Mouse (Mus musculus): ENCODE data around the gene Ccdc185.

Ccdc185 gene

DNA sequence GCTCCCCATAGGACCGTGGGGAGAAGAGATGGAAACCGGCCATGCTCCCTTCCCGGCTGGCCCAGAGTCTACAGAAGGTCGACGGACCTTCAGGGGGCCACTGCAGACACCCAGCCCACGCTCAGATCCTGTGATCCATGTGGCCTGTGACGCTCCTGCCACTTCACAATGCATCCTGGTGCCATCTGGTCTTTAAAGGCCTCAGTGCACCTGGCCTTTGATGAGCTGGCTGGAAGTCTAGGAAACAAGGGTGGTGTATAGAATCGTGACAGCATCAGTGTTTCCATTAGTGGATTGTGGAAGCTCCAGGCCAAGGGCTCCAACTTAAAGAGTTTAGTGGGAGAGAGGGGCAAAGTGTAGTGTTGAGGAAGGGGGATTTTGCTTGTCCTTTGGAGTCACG lies at the start of gene Ccdc185:
Ccdc185 (minus strand) TSS at position 101 of the 400 bp plus-strand sequence.
- no peak for DNase-seq

DNA sequence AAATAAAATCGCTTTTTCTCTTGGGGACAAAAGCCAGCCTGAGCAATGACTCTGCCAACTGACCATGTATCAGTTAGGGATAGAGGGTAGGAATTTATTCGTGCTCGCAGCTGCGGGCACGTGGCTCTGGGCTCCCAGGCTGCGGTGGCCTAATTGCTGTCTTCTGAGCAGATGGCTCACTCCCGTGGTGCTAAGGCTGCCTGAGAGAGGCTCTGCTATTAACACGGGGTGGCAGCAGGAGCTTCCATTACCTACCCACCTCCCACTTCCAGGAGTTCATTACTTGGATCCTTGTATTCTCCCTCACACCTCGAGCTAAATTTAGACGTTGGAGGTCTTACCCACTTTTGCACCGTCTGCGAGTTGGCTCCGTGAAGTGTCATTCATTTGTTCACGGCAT lies 48.1 kb upstream of the Ccdc185 start:
- DNase-seq: peak; percentile 37

DNA sequence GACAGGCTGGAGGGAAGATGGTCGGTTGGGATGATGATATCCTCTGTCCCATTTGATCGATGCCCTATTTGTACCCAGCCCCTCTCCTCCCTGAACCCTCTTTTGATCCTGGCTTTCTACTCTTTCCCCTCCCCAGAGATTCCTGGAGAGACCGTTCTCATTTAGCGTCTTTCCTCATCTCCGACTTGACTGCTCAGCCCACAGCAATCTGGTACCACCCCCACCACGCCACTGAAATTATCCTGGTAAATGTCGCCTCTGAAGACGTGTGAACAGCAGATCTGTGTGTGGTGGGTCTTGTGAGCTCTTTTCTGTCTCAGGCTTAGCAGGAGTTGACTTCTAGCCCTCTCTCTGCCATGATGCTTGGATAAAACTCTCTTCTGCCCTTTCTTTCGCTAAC lies 45.6 kb upstream of the Ccdc185 start:
- DNase-seq: peak; percentile 34

DNA sequence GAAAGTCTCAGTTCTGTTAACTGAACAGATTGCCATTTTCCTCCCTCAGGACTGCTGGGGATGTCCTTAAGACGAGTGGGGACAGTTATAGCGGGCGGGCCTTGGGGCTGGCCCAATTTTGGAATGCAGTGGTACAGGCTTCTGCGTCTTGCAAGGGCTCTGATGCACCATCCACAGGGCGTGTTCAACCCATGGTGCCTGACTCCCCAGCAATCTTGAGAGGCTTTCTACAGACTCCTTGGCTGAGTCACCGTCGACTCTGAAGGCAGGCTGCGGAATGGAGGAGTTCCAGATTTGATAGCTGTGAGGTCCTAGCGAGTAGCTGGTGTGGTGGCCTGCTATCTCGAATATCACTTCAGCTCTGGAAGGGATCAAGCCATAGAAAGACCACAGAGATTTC lies 45.2 kb upstream of the Ccdc185 start:
- peak; percentile 42 for DNase-seq

DNA sequence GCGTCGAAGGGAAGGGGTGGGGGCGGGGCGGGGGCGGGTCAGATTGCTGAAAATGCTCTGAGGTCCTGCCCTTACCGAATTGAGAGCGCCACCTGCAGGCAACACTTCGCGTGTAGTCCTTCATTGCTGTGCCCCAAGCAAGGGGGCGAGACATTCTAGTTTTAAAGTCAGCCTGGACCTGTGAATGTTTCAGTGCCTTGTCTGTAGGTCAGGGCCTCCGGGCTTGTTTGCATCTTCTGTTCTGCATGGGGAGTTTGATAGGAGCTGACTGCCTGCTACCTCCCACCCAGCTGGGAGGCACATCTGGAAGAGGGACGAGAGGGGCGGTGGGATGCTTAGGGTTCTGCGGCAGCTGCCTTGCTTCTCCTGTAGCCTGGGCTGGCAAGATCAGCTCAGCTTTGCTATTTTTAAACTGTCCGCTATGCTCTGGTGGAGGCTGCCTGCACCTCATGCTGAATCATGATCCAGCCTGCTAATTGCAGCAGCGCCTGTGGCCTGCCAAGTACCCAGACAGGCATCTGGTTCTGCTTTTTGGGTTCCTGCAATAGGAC lies 43.6 kb upstream of the Ccdc185 start:
- DNase-seq: peak; percentile 78

DNA sequence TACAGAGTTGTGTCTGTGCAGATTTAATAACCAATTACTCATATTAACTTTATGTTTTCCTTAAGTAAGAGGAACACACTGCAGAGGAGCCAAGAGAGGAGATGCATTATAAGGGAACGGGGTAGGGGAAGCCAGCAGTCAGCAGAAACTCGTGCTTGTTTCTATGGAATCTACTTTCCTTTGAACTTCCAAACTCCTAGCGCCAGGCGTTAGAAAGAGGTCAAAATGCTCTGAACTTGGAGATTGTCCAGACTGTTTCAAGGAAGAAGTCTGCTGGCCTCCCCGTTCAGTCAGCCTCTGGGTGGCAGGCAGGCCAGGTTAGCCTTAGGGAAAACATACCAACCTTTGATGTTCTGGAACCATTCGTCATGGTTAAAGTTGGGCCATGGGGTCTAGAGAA lies 39.9 kb upstream of the Ccdc185 start:
- no peak for DNase-seq

DNA sequence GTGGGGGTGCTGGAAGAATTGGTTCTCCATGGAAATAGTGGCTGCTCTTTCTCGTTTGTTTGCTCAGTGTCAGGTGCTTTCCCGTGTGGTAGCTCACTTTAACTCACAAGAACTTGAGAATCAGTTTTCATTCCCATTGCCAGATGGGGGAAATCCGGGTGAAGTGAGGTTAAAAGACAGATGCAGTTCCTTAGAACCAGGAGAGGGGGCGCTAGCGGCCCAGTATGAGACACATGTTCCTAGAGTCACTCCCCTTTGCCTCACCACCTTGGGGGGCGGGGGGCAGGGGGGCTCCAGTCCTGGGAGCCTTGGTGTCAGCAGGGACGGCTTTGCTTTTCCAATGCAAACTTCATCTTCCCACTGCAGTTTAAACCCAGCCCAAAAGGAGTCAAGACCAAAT lies 38.0 kb upstream of the Ccdc185 start:
- DNase-seq: no peak

DNA sequence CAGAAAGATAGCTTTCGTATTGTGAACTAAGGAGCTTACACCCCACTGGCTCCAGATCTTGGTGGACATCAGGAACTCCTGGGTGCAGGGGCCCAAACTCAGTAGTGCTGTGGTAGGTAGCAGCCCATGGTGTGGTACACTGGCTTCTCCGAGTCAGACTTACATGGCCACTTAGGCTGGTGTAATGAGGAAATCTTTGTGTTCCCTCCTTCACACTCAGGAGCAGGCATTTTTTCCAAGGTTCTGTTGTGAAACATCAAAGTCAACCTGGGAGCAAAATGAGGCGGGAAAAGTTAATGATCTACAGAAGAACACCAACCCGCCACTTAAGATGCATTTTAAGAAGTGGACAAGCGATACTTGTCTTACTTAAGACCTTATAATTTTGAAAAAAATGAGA lies 36.5 kb upstream of the Ccdc185 start:
- DNase-seq: no peak

DNA sequence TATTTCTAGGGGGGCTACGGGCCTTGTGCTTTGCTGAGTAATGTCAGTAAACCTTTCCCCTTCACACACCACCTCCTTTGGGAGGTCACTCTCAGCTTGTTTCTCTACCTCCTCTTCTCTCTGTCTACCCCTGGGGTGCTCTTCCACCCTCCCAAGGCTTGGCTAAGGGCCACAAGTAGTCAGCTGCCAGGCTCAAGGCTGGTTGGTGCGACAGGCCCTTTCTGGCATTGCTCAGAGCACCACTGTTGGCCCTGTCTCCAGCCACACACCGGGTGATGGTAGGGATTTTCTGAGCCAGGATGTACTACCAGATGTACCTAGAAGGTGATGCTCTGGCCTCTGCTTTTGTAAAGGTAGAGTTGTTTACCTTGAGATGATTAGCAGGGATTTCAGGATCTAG lies 35.8 kb upstream of the Ccdc185 start:
- DNase-seq: no peak

DNA sequence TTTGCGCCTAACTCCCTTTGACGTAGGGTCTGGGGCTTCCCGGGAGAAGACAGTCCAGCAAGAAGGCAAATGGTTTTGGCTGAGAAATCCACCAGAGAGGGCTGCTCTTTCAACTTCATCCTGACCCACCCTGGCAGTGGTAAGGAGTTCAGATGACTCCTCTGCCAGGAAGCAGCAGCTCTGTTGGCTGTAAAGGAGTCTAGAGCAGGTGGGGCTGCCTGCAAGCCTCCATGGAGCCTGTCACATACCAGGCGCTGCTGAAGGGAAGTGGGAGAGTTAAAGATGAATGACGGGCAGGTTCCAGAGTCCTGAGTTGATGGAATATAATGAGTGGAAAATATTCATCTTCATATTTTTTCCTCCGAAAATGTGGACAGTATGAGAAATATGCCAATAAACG lies 34.8 kb upstream of the Ccdc185 start:
- DNase-seq: no peak

DNA sequence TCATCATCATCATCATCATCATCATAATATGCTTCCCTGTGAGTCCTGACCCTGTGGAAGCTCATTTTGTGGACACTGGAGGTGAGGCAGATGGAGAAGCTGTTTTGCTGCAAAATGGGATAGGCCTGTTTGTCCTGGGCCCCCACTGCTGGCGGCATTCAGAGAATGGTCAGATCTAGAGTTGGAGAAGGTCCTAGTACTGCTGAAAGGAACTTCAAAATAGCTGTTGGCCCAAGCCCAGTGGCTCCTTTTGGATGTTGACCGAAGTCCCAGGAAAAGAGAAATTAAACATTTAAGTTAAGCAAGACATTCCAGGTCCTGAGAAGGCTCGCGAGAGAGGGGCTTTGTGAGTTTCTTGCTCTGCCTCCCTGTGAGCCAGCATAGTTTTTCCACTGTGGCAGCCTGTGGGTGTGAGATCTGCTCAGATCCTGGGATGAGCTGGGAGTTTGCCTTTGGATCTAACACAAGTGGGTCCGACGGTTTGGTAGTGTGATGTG lies 30.1 kb upstream of the Ccdc185 start:
- DNase-seq: no peak

DNA sequence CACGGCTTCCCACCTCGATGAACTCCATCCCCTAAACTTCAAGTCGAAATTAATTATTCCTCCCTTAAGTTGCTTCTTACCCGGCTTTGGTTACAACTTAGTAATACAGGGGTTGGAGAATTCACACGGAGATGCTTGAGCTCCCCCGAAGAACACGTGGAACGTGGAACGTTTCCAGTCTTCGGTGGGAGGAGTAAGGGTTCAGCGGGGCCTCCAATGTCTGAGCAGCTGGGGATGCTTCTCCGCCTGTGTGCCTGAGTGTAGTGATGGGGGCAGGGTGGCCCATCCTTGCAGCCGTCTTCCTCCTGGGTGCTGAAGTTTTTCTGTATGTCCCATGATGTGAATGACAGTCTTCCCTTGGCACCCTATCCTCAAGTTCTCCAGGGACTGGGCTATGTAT lies 29.2 kb upstream of the Ccdc185 start:
- no peak for DNase-seq

DNA sequence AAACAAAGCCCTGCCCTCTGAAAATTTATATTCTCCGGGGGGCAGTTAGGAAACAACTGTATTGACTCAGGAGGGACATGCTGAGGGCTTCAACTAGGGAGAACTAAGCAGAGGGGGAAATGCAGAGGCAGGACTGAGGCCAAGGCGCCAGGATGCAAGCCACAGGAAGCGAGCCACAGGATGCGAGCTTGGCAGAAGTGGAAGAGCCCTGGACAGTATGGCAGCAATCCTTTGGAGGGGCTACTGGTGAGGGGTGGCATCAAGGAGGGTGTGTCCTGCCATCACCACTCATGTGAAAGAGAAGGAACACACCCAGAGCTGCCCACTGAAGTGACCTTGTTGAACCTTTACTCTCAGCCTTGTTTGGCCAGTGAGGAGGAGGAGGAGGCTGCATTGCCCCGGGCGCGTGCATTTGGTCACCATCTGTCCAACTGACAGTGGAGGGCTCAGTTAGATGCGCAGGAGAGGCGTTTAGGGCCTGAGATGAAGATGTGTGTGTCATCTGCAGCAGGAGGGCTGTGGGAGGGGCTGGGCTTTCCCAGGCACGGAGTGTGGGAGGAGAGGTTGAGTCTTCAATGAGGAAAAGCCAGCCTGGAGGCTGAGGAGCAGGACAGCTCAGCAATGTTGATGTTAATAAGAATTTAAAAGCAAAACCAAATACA lies 27.9 kb upstream of the Ccdc185 start:
- DNase-seq: no peak

DNA sequence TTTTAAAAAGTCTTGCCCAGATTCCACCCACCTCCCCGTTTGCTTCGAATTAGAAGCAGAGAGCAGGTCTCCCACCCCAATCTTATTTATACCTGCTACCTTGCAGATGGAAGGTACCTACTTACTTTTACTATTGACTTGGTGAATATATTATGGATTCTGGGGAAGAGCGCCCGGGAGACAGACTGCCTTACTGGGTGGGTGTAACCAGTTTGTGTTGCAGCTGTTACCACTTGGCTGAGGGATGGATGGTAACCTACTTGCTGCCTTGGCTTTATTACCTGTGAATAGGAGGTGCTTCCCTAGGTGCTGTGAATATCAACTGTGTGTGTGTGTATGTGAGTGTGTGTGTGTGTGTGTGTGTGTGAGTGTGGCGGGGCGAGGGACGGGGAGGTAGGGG lies 26.6 kb upstream of the Ccdc185 start:
- no peak for DNase-seq

DNA sequence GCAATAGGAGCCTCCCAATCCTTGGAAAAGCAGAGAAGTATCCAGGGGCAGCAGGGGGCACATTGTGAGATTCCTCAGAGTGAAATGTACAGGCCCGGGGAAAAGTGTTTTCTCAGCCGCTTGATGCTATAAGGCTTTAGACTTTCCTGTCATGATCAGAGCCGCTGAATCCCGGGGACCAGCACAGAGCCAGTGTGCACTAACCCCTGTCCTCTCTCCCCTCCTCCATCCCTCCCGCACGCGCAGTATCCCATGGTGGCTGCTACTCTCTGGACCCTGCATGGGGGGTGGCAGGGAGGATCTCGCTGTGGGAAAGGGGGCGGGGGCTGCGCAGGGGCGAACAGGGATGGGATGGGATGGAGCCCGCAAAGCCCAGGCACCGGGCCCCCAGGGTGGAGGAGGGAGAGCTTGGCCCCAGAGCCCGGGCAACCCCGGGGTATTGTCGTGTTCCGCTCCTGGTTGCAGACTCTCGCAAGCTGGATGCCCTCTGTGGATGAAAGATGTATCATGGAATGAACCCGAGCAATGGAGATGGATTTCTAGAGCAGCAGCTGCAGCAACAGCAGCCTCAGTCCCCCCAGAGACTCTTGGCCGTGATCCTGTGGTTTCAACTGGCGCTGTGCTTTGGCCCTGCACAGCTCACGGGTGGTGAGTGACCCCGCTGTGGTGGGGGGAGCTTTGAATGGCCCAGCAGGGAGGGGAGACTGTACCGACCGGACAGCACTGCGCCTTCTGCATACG lies 15.7 kb upstream of the Ccdc185 start:
- peak; percentile 37 for DNase-seq

DNA sequence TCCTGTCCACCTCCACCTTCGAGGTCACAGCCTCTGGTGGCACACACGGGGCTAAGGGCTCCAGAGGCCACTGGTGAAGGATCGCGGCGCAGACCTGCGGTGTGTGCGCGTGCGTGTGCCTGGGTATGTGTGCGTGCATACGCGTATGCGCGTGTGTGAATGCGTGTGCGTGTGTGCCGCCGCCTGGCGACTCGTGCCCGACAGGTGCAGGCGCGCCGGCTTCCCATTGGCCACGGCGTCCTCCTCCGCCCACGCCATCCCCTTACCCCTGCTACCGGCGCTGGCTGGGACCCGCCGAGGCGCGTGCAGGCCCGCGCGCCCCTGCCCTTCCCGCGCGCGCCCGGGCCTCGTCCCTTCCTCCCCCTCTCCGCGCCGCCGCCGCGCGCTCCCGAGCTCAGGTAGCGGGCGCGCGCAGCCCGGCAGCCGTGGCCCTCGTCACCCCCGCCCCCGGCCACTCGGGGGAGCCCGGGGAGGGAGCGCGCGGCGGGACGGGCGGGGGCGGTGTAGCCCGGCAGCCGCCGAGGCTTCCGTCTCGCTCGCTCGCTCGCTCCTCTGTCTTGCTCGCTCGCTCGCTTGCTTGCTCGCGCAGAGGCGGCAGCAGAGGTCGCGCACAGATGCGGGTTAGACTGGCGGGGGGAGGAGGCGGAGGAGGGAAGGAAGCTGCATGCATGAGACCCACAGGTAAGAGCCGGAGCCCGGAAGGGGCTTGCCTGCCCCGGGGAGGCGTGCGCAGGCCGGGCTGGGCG lies 14.9 kb upstream of the Ccdc185 start, which contains the start of gene Susd4:
Susd4 (plus strand) TSS at position 145 of the 746 bp plus-strand sequence.
- peak; percentile 93 for DNase-seq

DNA sequence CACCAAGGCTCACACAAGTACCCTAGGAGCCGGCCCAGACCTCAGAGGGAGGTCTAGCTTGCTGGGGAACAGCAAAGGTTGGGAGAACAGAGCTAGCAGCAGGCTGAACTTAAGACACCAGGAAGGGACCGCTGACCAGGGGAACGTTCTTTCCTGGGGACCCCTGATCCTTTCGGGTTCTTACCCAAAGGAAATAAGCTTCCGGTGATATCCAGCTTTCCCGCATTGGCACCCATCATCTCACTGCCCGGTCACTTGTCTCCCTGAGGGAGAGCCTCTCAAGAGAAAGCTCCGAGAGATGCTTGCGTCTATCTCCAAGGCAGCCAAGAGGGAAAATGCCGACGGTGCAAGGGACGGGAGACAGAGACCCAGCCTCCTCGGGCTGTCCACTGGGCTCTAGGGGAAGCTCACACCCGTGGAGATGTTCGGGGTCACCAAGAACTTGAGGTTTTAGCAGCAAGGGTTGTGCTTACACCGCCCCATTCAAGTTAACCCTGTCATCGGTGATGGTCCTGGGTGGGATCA lies 14.3 kb upstream of the Ccdc185 start:
- DNase-seq: peak; percentile 22

DNA sequence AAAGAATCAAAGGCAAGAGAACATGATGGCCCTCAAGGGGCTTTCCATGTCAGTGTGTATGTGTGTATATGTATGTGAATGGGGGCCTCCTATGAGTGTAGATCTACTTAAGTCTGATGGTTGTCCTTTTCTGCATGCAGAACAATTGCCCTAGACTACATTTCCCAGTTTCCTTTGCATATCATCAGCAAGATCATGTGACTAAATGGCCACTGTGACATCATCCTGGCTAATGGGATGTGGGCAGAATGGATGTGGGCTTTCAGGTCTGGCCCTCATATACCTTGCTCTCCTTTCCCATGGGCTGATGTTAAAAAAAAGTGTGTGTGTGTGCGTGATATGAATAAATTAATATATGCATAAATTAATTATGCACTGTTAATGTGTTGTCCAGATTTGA lies 9.8 kb upstream of the Ccdc185 start:
- DNase-seq: no peak

DNA sequence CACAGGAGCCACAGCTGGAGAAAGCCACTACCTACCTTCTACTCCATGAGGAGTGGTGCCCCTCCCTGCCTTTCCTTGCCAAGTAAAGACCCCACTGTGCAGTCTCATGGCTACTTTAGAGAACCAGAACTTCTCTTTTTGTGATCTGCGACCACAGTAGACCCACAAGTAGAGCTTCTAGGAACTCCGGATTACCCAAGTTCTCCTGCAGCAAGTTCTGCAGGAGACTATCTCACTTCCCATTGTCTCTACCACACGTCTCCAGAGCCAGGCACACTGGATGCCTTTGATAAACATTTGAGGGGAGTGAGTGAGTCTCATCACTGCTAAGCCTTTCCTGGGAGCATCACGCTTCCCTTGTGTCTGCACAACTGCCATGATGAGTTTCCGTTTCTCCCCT lies 5.9 kb upstream of the Ccdc185 start:
- DNase-seq: no peak

DNA sequence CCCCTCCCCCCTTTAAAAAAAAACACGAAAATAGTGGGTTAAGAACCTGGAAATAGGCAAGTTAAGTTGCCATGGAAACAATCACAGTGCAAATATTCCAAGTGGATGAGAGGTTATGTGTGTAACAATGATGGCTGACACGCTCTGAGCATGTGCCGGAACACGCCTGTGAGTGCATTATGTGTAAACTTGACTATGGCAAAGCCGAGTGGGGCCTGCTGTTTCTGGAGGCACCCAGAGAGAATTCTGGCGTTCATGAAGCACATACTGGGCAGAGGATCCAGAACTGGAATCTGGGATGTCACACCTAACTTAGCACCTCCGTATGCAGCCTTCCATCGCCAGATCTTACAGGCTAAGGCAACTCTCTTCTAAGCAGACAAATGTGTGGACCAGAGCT lies 4.7 kb upstream of the Ccdc185 start:
- no peak for DNase-seq

DNA sequence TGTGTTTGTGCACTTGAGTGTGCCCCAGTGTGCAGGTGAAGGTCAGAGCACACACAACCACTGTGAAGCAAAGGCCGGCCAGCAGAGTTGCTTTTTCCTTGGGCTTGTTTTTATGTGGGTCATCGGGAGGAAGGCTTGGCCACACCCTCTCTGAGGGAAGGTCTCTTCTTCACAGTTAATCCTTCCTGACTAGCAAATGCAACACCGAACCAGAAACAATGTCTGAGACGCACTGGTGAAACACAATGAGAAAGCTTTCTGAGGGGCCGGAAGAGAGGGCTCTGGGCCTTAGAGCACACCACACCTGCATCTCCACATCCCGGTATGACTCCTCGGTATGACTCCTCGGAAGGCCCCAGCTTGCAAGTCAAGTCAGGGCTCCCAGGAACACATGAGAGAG lies 2.3 kb upstream of the Ccdc185 start:
- no peak for DNase-seq

DNA sequence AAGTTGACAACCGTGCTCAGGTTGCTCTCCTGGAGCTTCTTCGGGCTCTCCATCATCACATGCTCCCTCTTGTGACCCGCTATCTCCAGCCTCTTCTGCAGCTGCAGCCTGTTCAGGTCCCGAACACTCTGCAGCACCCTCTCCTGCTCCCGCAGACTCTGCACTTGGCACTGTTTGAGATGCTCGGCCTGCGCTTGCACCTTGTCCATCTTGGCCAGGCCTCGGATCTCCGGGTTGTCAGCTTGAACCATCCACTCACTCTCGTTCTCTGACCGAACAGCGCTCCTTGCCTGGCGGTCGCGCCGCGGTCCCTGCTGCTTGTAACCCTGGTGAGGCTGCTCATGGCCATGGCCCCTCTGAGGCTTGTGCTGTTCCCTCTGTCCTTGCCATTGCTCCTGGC lies 1.1 kb downstream of the Ccdc185 start:
- DNase-seq: no peak

DNA sequence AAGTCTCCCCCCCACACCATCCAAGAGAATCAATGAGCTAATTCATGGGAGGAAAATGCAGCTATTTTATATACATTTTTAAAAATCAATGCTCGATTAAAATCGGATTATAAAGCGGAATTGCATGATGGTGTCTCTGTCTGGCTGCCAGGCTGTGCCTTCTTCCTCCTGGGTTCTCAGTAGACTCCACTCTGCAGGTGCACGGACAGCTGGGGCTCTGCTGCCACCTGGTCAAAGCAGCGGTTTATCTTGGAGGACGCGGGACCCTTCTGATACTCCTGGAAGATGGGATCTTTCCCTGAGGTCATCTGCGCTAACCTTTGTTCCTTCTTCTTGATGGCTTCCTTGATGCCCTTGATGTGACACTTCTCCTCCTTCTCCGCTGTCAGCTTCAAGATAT lies 1.9 kb downstream of the Ccdc185 start:
- no peak for DNase-seq
